Comparison of ENCODE assay signal across 10 mouse cellular contexts in the genomic region with DNA sequence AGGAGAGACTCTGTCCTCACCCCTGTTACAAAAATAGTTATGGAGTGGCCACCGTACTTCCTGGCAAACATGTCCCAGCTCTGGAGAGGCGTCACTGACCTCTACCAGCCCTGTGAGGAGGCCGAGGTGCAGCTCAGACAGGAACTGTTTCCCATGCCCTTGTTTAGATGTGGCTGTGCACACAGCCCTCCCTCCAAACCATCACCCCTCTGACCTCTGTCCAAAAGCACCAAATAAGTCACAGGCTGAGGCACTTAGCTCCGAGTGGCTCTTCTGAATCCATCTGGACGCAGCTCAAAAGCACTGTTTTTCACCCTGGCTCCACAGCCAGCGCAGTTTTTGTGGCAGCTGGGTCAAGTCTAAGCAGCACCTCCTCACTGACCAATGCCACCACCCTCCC.
DNase-seq lines count a peak whose midpoint lies in the region; ATAC-seq and TF ChIP-seq lines count a peak whose summit lies in the region.
"Had no signal": no experiment of that assay in that cellular context is flagged by ENCODE, and none has a peak within 500 bp of the region (broad histone marks: within the 10 kb centered on the region; RNA-seq: fewer than 3 reads in every experiment).

No protein-coding gene starts in this region.

- ATAC-seq in embryonic facial prominence, embryonic 13.5 days (ENCODE audit: insufficient number of reproducible peaks, insufficient read depth, low FRiP score, low TSS enrichment, low read depth) = 0 out of 2 replicates have a peak, but pooled peaks have one; percentile 37
- peak; percentile 56; the same call in 1 of the 2 replicates for ATAC-seq in liver, embryonic 14.5 days (ENCODE audit: insufficient read depth)
- ATAC-seq in cerebellum, adult (ENCODE audit: insufficient number of reproducible peaks, low FRiP score, low TSS enrichment) = no peak
- no peak for ATAC-seq in intestine, postnatal 0 days
- ATAC-seq: midbrain, embryonic 15.5 days had no signal

- WGBS in embryonic facial prominence, embryonic 13.5 days = 37% methylated on average over 6 of the region's 6 CpGs
- 42% methylated on average over 6 of the region's 6 CpGs for WGBS in liver, embryonic 14.5 days (ENCODE audit: insufficient replicate concordance)
- WGBS in intestine, postnatal 0 days = 47% methylated on average over 6 of the region's 6 CpGs

- H3K4me3 ChIP-seq in embryonic facial prominence, embryonic 13.5 days = no peak overlapping the region
- no peak overlapping the region for H3K4me3 ChIP-seq in liver, embryonic 14.5 days (ENCODE audit: insufficient read depth in 1 of 2, low read depth in 2 of 2, low read length in 2 of 2)
- no peak overlapping the region for H3K4me3 ChIP-seq in intestine, postnatal 0 days (ENCODE audit: low read depth, low read length)
- H3K4me3 ChIP-seq: midbrain, embryonic 15.5 days had no signal

- peaks cover 4% of the 10 kb centered on the region for H3K4me1 ChIP-seq in embryonic facial prominence, embryonic 13.5 days
- peaks cover 0 to 6% of the 10 kb centered on the region in 2 experiments; a peak in 2 of 4 replicates for H3K4me1 ChIP-seq in liver, embryonic 14.5 days (replicated peaks; ENCODE audit: control insufficient read depth in 2 of 2, insufficient read depth in 2 of 2, low read length in 1 of 2)
- H3K4me1 ChIP-seq in intestine, postnatal 0 days (replicated peaks; ENCODE audit: control insufficient read depth, insufficient read depth, low read length) = no peaks in the 10 kb centered on the region
- H3K4me1 ChIP-seq: midbrain, embryonic 15.5 days had no signal

- TF ChIP-seq CTCF in liver, embryonic 14.5 days (IDR thresholded peaks at IDR 0.05; ENCODE audit: low read depth) = no peak
- no peak for TF ChIP-seq CTCF in intestine, postnatal 0 days (IDR thresholded peaks at IDR 0.05; ENCODE audit: low read depth)

- no peaks in the 10 kb centered on the region for H3K27me3 ChIP-seq in embryonic facial prominence, embryonic 13.5 days
- H3K27me3 ChIP-seq in liver, embryonic 14.5 days (ENCODE audit: control insufficient read depth, insufficient read depth, low read length) = no peaks in the 10 kb centered on the region
- H3K27me3 ChIP-seq in intestine, postnatal 0 days (replicated peaks; ENCODE audit: control insufficient read depth, insufficient read depth, low read length) = no peaks in the 10 kb centered on the region
- H3K27me3 ChIP-seq: midbrain, embryonic 15.5 days had no signal

- DNase-seq in adrenal gland, postnatal 10 days = peak; percentile 30
- DNase-seq in heart, postnatal 4 days = peak; percentile 71
- peak; percentile 11 to 17 (median 14) for DNase-seq in liver, embryonic 14.5 days (ENCODE audit: low read depth in 3 of 3, low spot score in 3 of 3)
- no peak for DNase-seq in urinary bladder, adult 2 months (ENCODE audit: low spot score)
- no peak for DNase-seq in cerebellum, postnatal 4 days (ENCODE audit: low spot score in 2 of 2)
- DNase-seq: right cerebral cortex, postnatal 25 days had no signal

- H3K4me2 ChIP-seq in embryonic facial prominence, embryonic 13.5 days = no peak overlapping the region
- no peak overlapping the region for H3K4me2 ChIP-seq in liver, embryonic 14.5 days (ENCODE audit: low read depth)
- H3K4me2 ChIP-seq in intestine, postnatal 0 days (replicated peaks; ENCODE audit: low read depth) = no peak overlapping the region
- H3K4me2 ChIP-seq: midbrain, embryonic 15.5 days had no signal

- H3K27ac ChIP-seq in embryonic facial prominence, embryonic 13.5 days = no peak overlapping the region
- H3K27ac ChIP-seq in liver, embryonic 14.5 days = no peak overlapping the region
- no peak overlapping the region for H3K27ac ChIP-seq in intestine, postnatal 0 days (ENCODE audit: low read depth, low read length)
- H3K27ac ChIP-seq: midbrain, embryonic 15.5 days had no signal

- H3K36me3 ChIP-seq in embryonic facial prominence, embryonic 13.5 days = peaks cover 11% of the 10 kb centered on the region; the same call in 1 of the 2 replicates
- H3K36me3 ChIP-seq in liver, embryonic 14.5 days (replicated peaks; ENCODE audit: control insufficient read depth, insufficient read depth, low read depth) = no peaks in the 10 kb centered on the region
- H3K36me3 ChIP-seq in intestine, postnatal 0 days (ENCODE audit: control insufficient read depth, insufficient read depth) = no peaks in the 10 kb centered on the region
- H3K36me3 ChIP-seq: midbrain, embryonic 15.5 days had no signal

- H3K9ac ChIP-seq in embryonic facial prominence, embryonic 13.5 days = no peak overlapping the region
- no peak overlapping the region for H3K9ac ChIP-seq in liver, embryonic 14.5 days (replicated peaks)
- H3K9ac ChIP-seq in intestine, postnatal 0 days (ENCODE audit: low read depth, low read length) = no peak overlapping the region
- H3K9ac ChIP-seq: midbrain, embryonic 15.5 days had no signal

- H3K9me3 ChIP-seq in embryonic facial prominence, embryonic 13.5 days = no peaks in the 10 kb centered on the region
- no peaks in the 10 kb centered on the region for H3K9me3 ChIP-seq in liver, embryonic 14.5 days (ENCODE audit: control insufficient read depth, low read length)
- no peaks in the 10 kb centered on the region for H3K9me3 ChIP-seq in intestine, postnatal 0 days (ENCODE audit: control insufficient read depth)
- H3K9me3 ChIP-seq: midbrain, embryonic 15.5 days had no signal

- no peak for TF ChIP-seq EP300 in liver, embryonic 14.5 days (IDR thresholded peaks at IDR 0.05; ENCODE audit: low read depth)

Comparison
In these comparisons a context has a peak if more than half of its experiments do, and no peak if none do; other contexts are left out.
1. DNase-seq: peak in adrenal gland, postnatal 10 days (single experiment), heart, postnatal 4 days (single experiment) and liver, embryonic 14.5 days (3 of 3); none in urinary bladder, adult 2 months (single experiment) and cerebellum, postnatal 4 days (0 of 2).
2. ATAC-seq: peak in embryonic facial prominence, embryonic 13.5 days (single experiment) and liver, embryonic 14.5 days (single experiment); none in cerebellum, adult (single experiment) and intestine, postnatal 0 days (single experiment).